Mouse (Mus musculus) heart, embryonic 10.5 days (tissue): Measurements from ENCODE around the gene 2610028H24Rik. TPM values are rescaled to one million over a fixed set of nuclear protein-coding genes. Genes with fewer than 3 reads are reported as not detected.

Source experiments
- DNase-seq: peaks from one replicate; pipeline ENCODE4 v3.0.0-alpha.2; 2017; ENCODE audit warnings: low spot score
- H3K27ac ChIP-seq: fragments of 300-500 bp; sonication (generic); 2 replicates; pipeline ENCODE4 v1.5.1; 2016; ENCODE audit warnings: mild to moderate bottlenecking
- H3K27me3 ChIP-seq: fragments of 300-500 bp; sonication (generic); 2 replicates; pipeline ENCODE4 v1.6.1; 2016; ENCODE audit warnings: mild to moderate bottlenecking; ENCODE audit not compliant: poor library complexity, insufficient read depth, severe bottlenecking
- H3K36me3 ChIP-seq: fragments of 300-500 bp; sonication (generic); 2 replicates; pipeline ENCODE4 v1.6.1; 2016; ENCODE audit warnings: mild to moderate bottlenecking, moderate library complexity
- H3K4me1 ChIP-seq: fragments of 300-500 bp; sonication (generic); 2 replicates; pipeline ENCODE4 v1.6.1; 2016; ENCODE audit warnings: mild to moderate bottlenecking
- H3K4me3 ChIP-seq: fragments of 300-500 bp; sonication (generic); 2 replicates; pipeline ENCODE4 v1.5.1; 2016; ENCODE audit warnings: mild to moderate bottlenecking, moderate library complexity
- H3K9me3 ChIP-seq: fragments of 300-500 bp; sonication (generic); 2 replicates; pipeline ENCODE4 v1.6.1; 2016; ENCODE audit warnings: mild to moderate bottlenecking, moderate library complexity
- WGBS: fragments of 180-500 bp; shearing (Covaris S2); methylation state at CpG from one replicate; pipeline ENCODE4 v1.1.7; 2016; 5-methylcytosine and 5-hydroxymethylcytosine counted together
- polyA plus RNA-seq: library from polyadenylated mRNA; unstranded; fragments of >200 nt; fragmentation: Nextera tagmentation; extraction: Ambion mirVana; gene quantifications from 2 replicates; pipeline ENCODE4 v1.2.1, GENCODE M21; 2016

The 2610028H24Rik gene
- polyA plus RNA-seq, 1 experiment from 2014 or later, result not detected

- H3K4me3 ChIP-seq, result no peak overlapping the region
- H3K27ac ChIP-seq, result no peak overlapping the region
- H3K4me1 ChIP-seq, result no peaks in the 10 kb centered on the region
- WGBS, result 91% methylated on average over 4 of the region's 4 CpGs
- H3K36me3 ChIP-seq, result peaks cover 86% of the 10 kb centered on the region
- H3K9me3 ChIP-seq, result no peaks in the 10 kb centered on the region
- no peak for DNase-seq
- H3K27me3 ChIP-seq, result no peaks in the 10 kb centered on the region
Measured at GRCm38 (mm10) chr10:76497522-76497921, 48.6 kb downstream of the 2610028H24Rik start.

GRCm38 (mm10) chr10:76504271-76504943 is 55.5 kb downstream of the 2610028H24Rik start:
- Histone ChIP-seq H3K27me3 (no peaks in the 10 kb centered on the region), H3K27ac (no peak overlapping the region), H3K4me1 (0 out of 2 replicates have a peak, but pooled peaks cover 3% of the 10 kb centered on the region), H3K4me3 (no peak overlapping the region), H3K36me3 (peaks cover 88% of the 10 kb centered on the region), H3K9me3 (no peaks in the 10 kb centered on the region)
- DNase-seq, result no peak
- 87% methylated on average over 11 of the region's 11 CpGs for WGBS

GRCm38 (mm10) chr10:76505865-76506264 is 57.0 kb downstream of the 2610028H24Rik start:
- 0 out of 2 replicates have a peak, but pooled peaks cover 3% of the 10 kb centered on the region for H3K4me1 ChIP-seq
- no peaks in the 10 kb centered on the region for H3K9me3 ChIP-seq
- 87% methylated on average over 7 of the region's 7 CpGs for WGBS
- no peak overlapping the region for H3K4me3 ChIP-seq
- no peak for DNase-seq
- H3K36me3 ChIP-seq, result peaks cover 88% of the 10 kb centered on the region
- no peak overlapping the region for H3K27ac ChIP-seq
- no peaks in the 10 kb centered on the region for H3K27me3 ChIP-seq

Other genes with a start within 250 kb of the 2610028H24Rik start
- 57.3 and 63.0 TPM in 2 replicates for gene Prmt2, start 211.2 kb upstream of the 2610028H24Rik start, polyA plus RNA-seq
- gene S100b, start 195.2 kb upstream of the 2610028H24Rik start, polyA plus RNA-seq, result 0.10 and 0.11 TPM in 2 replicates
- gene Dip2a, start 103.8 kb upstream of the 2610028H24Rik start, polyA plus RNA-seq, result 8.0 and 9.1 TPM in 2 replicates
- not detected in 2 replicates for gene AC141477.1, start 8.6 kb upstream of the 2610028H24Rik start, polyA plus RNA-seq
- 14.9 and 15.1 TPM in 2 replicates for gene Pcnt, start 6.3 kb upstream of the 2610028H24Rik start, polyA plus RNA-seq
- gene Mcm3ap, start 19.8 kb downstream of the 2610028H24Rik start, polyA plus RNA-seq, result 43.0 and 49.9 TPM in 2 replicates
- gene Ybey, start 20.0 kb downstream of the 2610028H24Rik start, polyA plus RNA-seq, result 8.1 and 8.3 TPM in 2 replicates
- 19.8 and 34.7 TPM in 2 replicates for gene Lss, start 82.5 kb downstream of the 2610028H24Rik start, polyA plus RNA-seq
- gene Spatc1l, start 113.2 kb downstream of the 2610028H24Rik start, polyA plus RNA-seq, result 0.29 TPM in 1 of 2 replicates, not detected in the other
- 4.2 and 5.2 TPM in 2 replicates for gene Ftcd, start 126.6 kb downstream of the 2610028H24Rik start, polyA plus RNA-seq
- 17.1 and 19.7 TPM in 2 replicates for gene Col6a2, start 174.5 kb downstream of the 2610028H24Rik start, polyA plus RNA-seq